Mouse (Mus musculus) adipocyte (in vitro differentiated cells): ENCODE results near the gene Dscam.

Experiments used
- DNase-seq: peaks from one replicate; pipeline ENCODE4 v3.0.0-alpha.2; 2016; ENCODE audit warnings: low spot score

The Dscam gene

GRCm38 (mm10) chr16:96558341-96558740 is 612.2 kb downstream of the Dscam start:
- DNase-seq: no peak

GRCm38 (mm10) chr16:96556621-96557020 is 613.9 kb downstream of the Dscam start:
- no peak for DNase-seq

- no peak for DNase-seq
These were observed 615.1 kb downstream of the Dscam start for GRCm38 (mm10) chr16:96555412-96555811.

- DNase-seq: no peak
These were observed 617.9 kb downstream of the Dscam start for GRCm38 (mm10) chr16:96552680-96553079.

GRCm38 (mm10) chr16:96541056-96541455 is 629.5 kb downstream of the Dscam start:
- no peak for DNase-seq
